ENCODE assay signal across 8 mouse cellular contexts in genomic region chr17:28313212-28313879, GRCm38 (mm10). TPM values are rescaled to one million over a fixed set of nuclear protein-coding genes. Genes with fewer than 3 reads are reported as not detected.
DNase-seq lines count a peak whose midpoint lies in the region; ATAC-seq lines count a peak whose summit lies in the region.

Fance (plus strand) TSS chr17:28313519.

- peaks cover 28% of the 10 kb centered on the region for H3K36me3 ChIP-seq in heart, embryonic 10.5 days
- H3K36me3 ChIP-seq in kidney, embryonic 15.5 days = peaks cover 32% of the 10 kb centered on the region

- H3K9ac ChIP-seq in kidney, embryonic 15.5 days = peak within 1 kb of the TSS; percentile 96

- H3K4me2 ChIP-seq in kidney, embryonic 15.5 days = peak within 1 kb of the TSS; percentile 74

- DNase-seq in B cell, adult 2 months = peak; percentile 94 to 95
- peak; percentile 100 for DNase-seq in brain, adult 2 months (ENCODE audit: low read depth, low spot score)
- peak; percentile 100 for DNase-seq in heart, embryonic 10.5 days (ENCODE audit: low spot score)
- peak; percentile 100 for DNase-seq in liver
- DNase-seq in spleen, postnatal 4 days (ENCODE audit: low spot score in 2 of 2) = peak; percentile 97

- no peaks in the 10 kb centered on the region for H3K27me3 ChIP-seq in heart, embryonic 10.5 days (ENCODE audit: insufficient read depth, poor library complexity, severe bottlenecking)
- H3K27me3 ChIP-seq in kidney, embryonic 15.5 days = no peaks in the 10 kb centered on the region

- H3K9me3 ChIP-seq in heart, embryonic 10.5 days = no peaks in the 10 kb centered on the region
- no peaks in the 10 kb centered on the region for H3K9me3 ChIP-seq in kidney, embryonic 15.5 days (replicated peaks)

- peaks cover 43% of the 10 kb centered on the region for H3K4me1 ChIP-seq in heart, embryonic 10.5 days
- peaks cover 38% of the 10 kb centered on the region for H3K4me1 ChIP-seq in kidney, embryonic 15.5 days

- WGBS in heart, embryonic 10.5 days = under 1% methylated on average over 69 of the region's 69 CpGs
- WGBS in kidney, embryonic 15.5 days = under 1% methylated on average over 69 of the region's 69 CpGs

- peak within 1 kb of the TSS; percentile 95 for H3K27ac ChIP-seq in heart, embryonic 10.5 days
- peak within 1 kb of the TSS; percentile 95 for H3K27ac ChIP-seq in kidney, embryonic 15.5 days

- ATAC-seq in erythroblast, adult 5-6 weeks (replicated peaks; ENCODE audit: low FRiP score, poor library complexity, severe bottlenecking) = peak; percentile 96
- ATAC-seq in kidney, embryonic 15.5 days (replicated peaks; ENCODE audit: low FRiP score) = peak; percentile 98
- peak; percentile 97 for ATAC-seq in monocyte, adult 5-6 weeks (replicated peaks; ENCODE audit: insufficient number of reproducible peaks, low FRiP score, low TSS enrichment, poor library complexity, severe bottlenecking)

- H3K4me3 ChIP-seq in heart, embryonic 10.5 days = peak within 1 kb of the TSS; percentile 82
- peak within 1 kb of the TSS; percentile 90 for H3K4me3 ChIP-seq in kidney, embryonic 15.5 days (replicated peaks)

RNA-seq across cellular contexts. Expression of gene Fance, which starts in this region (rescaled TPM):
- total RNA-seq in erythroblast, adult 5-6 weeks (2015; ENCODE audit: low replicate concordance) = 23.1 TPM in 1 of 2 replicates, not detected in the other
- total RNA-seq in erythroblast, adult 5-6 weeks (2017; ENCODE audit: low replicate concordance) = 0.68 and 8.4 TPM in 2 replicates
- 25.8 and 30.6 TPM in 2 replicates for polyA plus RNA-seq in heart, embryonic 10.5 days (2016; fragmentation: Nextera tagmentation; extraction: Ambion mirVana)
- 28.4 and 33.7 TPM in 2 replicates for polyA plus RNA-seq in kidney, embryonic 15.5 days (2015; fragmentation: Nextera tagmentation; extraction: Ambion mirVana)
- total RNA-seq in monocyte, adult 5-6 weeks (2017) = 8.8 to 18.2 TPM (median 13.0 TPM) in 3 replicates

Comparison
In these comparisons a context has a peak if more than half of its experiments do, and no peak if none do; other contexts are left out.
1. Peak in every context shown above with its lines: DNase-seq, ATAC-seq, H3K4me3 ChIP-seq and H3K27ac ChIP-seq.